Mouse (Mus musculus) yolk sac, embryonic 10.5 days (tissue): Measurements from ENCODE around the gene Cdc14a.
A peak's percentile ranks its signal among the peaks of the same experiment; 100 is the strongest.

Experiments
- DNase-seq: peaks from one replicate; pipeline ENCODE4 v3.0.0-alpha.2; 2017; ENCODE audit warnings: low spot score

The Cdc14a gene

DNA sequence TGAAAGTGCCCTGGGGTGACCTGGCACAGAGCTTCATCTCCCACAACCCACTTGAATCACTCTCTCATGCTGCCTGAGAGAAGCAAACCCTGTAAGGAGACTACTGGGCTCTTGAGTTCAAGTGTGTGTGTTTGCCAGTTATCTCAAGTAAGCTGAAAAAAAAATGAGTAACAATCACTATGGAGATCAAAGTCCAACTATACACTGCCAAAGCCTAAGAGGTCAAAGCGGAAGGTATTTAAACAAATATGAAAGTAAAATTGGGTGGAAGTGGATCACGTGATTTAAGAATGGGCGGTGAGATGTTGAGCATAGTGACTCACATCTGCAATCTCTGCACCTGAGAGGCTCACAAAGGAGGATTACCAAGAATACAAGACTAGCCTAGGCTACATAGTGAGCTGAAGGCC, 9.4 kb downstream of the Cdc14a start:
- no peak for DNase-seq

DNA sequence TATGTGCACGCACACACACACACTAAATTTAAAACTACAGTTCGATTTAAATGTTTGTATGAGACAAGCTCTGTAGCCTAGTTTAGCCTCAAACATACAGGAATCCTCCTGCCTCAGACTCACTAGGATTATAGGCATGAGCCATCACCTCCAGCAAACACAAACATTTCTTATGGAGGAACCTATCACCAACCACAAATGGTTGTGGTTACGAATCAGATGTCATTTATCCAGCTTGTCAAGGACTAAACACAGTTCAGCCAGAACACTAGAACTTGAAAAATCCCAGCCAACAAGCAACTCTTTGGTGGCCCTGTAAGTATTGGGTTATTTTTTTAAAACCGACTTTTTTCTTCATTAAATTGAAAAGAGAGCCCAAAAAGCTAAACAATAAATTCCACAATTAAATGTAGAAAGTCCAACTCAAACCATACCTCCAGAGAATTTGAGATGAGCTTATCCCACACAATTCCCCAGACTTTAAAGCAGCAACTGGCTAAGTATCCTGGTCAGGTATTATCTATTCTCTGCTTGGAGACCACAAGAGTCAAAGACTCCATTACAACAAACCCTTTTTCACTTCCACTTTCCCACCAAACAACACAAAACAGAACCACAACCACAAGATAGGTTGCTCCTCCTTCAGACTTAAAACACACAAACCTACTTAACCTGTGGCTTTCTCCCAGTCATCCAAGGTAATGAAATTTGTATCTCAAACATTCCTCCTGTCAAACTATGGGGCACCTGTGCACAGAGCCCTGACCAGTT, 10.7 kb downstream of the Cdc14a start:
- DNase-seq = no peak

DNA sequence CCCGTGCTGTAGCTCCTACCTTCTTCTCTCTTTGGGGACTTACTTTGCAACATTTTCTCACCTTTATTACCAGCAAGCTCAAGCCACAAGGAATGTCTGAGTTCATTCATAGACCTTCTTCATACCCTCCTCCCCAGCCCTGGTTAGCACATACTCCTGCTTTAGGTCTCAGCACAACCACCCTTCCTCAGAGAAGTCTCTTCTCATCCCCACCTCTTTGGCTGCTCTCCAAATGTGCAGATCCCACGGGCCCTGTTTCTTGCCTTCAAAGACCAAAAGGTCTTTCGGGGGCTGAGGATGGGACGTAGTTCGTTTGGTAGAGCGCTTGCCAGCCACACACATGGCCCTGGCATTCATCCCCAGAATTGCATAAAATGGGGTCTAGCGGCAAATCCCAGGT, 13.8 kb downstream of the Cdc14a start:
- no peak for DNase-seq

DNA sequence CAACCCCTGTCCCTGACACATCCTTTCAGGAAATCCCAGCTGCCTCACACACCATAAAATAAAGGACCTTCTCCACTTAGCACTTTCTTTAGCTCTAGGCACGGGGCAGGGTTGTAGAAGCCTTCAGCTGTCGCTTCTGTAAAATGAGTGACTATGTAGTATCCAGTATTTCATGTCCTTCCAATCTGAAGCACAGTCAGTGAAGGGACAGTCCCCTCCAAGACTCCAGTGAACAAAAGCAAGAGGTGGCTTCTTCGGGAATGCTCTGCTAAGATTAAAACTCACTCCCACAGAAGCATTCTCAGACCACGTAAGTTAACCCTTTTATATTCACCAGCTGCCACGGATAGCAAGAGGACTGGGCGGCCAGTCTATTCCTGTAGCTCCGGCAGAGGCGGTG, 14.3 kb downstream of the Cdc14a start:
- no peak for DNase-seq

DNA sequence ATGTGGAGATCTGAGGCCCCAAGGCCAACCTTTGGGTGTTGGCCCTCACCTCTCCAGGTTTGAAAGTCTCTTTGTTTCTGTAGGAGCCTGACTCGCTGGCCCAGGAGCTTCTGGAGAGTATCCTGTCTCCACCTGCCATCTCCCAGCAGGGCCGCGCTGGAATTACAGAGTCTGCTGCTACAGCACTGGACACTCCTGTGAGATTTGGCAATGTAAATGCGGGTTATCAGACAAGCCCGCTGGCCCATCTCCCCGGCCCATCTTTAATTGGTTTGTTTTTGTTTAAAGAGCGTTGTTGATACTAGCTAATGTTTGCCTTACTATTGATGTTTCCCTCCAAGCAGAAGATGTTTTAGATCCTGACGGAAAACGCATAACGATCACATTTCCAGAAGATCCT, 15.0 kb downstream of the Cdc14a start:
- DNase-seq = no peak

DNA sequence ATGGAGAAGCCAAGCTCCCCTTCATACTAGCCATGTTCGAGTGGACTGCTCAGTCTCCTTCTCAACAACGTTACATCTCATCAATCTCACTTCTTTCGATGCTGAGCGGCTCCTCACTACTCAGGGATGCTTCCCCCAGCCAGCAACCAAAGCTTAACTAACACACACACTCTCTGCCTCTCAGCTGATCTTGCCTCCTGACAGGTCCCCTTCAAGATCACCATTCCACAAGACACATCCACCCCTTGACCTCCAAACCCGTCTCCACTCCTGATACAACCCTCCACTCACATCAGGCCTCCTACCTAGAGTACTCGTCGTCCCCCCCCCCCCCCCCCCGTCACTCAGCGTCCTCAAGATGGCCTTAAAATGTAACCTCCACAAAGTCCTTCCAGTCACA, 18.3 kb downstream of the Cdc14a start:
- DNase-seq = no peak

DNA sequence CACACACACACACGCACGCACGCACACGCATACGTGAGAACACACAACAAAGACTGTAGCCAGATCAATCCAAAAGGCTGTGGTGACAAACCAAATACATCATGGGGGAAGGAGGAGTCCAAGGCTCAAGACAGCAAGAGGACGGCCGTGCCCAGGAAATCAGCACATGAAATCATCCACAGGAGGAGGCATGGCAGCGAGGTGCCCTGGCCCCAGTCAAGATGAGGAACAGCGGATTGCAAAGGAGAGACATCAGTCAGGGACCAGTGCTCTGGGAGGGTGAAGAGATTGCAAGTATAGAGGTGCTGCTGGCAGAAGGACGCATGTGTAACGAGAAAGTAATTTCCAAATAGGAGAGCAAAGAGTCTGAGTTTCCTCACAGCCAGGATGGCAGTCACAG, 22.4 kb downstream of the Cdc14a start:
- DNase-seq = no peak

DNA sequence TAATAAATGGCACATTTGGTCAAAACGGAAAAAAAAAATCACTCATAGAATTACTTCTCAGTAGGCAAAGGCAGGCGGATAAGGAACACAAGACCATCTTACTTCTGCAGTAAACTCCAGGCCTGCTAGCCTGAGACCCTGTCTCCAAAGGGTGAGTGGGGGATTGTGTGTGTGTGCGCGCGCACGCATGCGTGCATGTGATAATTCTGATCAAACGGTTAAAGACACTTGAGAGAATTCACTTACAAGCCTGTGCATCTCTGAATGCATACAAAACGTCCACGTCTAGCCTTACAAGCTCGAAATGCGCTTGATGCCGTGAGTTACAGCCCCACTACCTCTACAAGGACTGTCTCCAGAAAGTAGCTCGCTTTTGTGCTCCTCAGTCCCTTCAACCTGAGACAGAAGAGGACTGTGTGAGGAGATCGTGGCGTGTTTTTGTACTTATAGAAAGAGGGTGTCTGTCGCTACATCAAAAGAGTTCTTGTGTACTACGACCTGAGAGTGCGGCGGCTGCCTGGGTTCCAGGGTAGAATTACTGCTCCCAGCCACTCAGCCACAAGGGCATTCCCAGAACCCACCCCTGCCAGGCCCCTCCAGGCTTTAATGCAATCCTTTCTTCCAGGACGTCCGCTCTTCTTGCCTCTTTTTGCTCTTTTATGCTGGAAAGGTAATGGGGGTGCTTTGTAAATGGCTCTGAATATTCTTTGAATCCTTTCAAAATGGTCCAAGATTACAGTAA, 24.3 kb downstream of the Cdc14a start:
- DNase-seq = no peak

DNA sequence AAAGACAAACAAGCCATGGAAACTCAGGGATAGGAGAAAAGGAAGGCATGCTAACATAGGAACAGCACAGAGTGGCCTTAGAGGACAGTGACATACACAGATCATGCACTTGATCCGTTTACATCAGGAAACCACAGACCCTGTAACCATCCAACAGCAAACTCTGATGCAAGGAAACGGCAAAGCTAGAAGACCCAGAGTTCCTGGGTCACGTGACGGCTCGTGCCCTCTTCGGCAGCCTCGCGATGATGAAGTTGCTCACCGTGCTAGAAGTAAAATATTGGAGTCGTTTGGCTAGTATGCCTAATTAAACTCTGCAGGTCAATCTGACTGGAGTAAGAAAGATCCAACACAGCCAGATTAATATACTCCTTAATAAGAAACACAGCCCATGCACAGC, 25.3 kb downstream of the Cdc14a start:
- no peak for DNase-seq

DNA sequence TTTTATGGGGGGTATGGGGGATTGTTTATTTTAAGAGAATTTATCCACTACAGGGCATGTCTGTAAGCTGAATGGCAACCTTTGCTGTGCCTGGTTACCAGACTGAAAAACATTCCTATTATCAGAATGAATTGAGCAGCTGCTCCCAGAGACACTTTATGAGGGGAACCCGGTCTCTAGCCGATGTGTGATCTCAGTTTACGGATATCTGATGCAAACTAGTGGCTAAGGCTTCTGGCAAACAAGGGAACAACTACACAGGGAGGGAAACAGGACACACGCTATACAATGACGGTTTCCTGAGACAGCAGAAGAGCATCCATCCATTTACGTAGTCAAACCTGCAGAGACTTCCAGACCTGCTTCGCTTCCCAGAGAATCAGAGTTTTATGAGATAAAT, 25.9 kb downstream of the Cdc14a start:
- DNase-seq = no peak

DNA sequence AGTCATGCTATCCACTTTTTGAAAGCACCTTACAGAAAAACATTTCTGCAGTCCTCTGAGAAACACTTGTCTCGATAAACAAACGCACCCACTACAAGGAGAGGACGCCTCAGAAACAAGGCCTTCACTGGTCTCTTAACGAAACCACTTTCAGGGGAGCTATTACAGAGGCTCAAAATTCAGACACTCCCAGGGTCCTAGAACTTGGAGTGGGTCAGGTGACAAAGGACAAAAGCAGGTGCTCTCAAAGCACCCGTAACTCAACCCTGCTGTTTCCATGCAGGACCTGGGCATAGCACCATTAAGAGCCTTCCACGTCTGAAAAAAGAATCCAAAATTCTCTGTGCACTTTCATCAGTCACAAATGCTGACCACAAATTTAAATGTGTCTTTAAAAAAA, 26.5 kb downstream of the Cdc14a start:
- no peak for DNase-seq

DNA sequence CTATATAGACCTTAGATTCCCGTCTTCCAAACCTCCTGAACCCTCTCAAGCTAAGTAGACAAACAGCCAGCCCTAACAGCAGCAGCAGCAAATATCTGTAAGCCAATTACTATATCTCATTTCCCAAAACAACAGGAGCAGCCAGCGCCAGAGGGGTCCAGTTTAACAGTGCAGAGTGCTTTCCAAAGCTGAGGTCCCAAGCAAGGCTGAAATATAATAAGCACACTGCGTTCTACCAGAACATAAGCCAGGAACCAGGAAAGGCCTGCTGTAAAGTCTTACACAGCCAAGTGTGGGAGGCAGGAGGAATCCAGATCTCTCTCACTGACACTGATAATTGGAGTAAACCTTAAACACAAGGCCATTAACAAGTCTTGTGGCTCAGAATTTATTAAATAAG, 27.3 kb downstream of the Cdc14a start:
- DNase-seq = no peak

DNA sequence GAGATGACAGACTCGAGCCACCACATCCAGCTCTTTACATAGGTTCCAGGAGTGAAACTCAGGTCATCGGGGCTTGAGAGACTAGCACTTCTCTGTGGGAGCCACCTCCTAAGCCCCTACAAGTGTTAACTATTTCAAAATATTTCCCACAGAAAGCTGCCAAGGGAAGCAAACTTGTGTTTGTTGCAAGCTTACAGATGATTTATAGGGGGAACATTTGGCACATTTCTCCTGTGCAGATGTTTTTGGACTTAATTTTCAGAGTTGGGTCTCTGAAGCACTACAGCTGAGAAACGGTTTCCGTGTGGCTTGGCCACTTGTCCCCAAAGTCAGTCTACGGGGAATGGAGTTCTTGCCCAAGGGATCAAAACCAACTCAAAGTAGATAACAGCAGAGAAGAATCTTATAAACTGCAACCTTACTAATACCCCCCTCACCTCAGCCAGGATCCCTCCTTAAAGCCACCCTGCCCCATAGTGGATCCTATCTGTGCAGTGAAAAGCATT, 28.9 kb downstream of the Cdc14a start:
- no peak for DNase-seq

DNA sequence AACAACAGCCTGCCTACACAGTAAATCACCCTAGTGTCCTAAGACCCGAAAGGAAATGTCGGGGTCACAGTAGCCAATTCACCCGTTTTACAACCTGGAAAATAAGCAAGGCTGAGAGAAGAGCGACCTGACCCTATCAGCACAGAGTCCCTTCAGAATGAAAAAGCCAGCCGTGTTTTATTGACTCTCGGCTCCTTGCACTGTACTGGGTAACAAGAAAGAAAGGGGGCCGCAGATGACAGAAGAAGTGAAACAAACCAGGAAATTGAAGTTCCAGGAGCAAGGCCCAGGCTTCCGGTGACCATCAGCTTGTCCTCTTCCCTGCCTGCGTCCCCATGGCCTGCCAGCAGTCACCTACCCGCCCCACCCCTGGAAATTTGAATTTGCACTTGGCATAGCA, 32.4 kb downstream of the Cdc14a start:
- no peak for DNase-seq

DNA sequence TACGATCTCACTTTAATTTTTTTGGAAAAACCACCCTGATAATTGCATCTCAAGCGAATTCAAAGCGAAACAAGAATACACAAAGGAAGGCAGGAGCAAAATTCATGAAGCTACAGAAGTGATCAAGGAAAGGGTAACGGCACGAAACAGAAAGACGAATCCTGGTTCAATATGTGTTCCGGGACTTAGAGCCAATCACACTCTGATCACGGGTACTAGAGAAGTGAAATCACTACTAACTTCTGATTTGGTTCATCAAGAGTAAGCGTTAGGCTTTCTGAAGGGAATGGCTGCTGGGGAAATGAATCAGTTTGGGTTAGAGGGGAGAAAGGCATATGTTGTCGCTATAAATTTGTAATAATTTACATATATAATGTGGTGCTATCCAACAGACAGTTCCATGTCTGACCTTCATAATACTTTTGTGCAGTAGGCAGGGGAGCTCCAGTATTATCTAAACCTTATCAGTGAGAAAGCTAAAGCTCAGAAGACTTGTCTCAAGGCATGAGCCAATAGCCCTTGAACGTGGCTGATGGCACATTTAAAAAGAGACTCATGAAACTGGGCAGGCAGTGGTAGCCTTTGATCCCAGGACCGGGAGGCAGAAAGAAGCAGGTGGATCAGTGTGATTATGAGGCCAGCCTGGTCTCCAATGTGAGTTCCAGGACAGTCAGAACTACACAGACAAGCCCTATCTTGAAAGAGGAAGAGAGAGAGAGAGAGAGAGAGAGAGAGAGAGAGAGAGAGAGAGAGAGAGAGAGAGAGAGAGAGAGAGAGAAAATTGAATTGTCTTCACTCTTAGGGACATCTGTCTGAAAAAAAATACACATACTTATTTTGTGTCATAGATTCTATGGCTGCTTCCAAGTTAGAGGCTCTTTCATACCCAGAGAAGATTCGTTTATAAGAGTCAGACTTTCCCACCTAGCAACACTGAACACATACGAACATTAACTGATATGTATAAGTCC, 34.0 kb downstream of the Cdc14a start:
- DNase-seq = no peak

DNA sequence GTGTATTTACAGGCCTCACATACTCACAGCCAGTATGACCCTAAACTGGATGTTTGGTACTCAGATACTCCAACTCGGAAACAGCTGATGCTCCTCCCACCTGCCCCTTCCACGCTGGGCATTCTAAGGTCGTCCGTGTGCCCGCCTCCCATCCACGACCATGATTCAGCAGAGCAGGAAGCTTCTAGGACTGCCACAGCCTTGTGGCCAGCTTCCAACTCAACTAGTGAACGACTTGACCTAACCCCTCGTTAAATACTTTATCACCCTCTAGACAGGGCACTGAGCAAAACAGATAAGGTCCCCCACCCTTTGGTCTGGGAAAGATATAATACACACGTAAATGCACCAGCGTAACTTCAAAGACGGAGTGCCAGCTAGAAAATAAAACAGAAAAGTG, 35.0 kb downstream of the Cdc14a start:
- DNase-seq = peak; percentile 13

DNA sequence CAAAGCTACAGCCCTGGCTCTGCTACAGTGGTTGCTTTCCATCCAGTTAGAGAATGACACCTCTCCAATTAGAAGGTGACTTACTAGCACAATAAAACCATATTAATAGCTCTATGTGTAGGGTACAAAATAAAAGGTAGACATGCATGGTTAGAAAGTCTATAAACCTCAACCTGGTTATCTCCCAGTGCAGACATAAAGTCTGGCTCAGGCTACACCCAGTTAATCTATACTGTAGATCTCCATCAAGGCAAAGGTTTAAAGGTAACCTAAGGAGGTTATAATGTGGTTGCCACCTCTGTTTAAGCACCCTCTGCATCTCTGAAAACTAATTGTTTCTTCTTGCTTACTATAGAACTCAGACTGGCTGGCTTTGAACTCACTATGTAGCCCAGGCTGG, 36.9 kb downstream of the Cdc14a start:
- no peak for DNase-seq

DNA sequence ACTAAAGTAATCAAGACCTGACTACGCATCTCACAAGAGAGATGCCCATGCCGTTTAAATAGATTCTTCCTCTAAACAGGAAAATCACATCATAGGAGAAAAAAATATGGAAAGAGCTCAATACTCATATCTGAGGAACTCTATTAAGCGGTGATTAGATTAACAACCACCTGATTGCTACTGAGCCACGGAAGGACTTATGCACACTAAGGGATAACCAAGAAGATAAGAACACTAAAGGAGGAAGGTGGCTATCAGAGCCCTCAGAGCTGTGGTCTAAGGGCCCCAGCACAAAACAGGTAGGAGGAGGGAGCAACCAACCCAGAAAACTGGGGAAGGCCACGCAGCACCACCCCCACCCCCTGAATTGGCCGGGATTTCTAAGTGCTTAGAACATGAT, 37.5 kb downstream of the Cdc14a start:
- no peak for DNase-seq

DNA sequence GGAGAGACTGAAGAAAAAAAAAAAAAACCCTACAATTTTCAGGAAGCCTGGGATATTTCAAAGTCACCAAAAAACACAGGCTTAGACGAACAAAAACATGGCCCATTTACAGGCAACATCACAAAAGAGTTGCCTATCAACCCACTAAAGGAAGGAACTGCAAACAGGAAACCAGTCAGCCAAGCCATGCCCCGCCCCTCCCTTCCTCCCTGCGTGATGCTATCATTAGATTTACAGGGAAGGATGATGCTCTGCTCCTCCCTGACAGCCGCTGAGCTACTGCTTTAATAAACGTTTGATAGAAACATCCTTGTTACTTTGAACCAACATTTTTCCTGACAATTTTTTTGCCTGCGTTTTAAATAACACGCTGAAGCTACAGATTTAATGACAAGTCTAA, 39.5 kb downstream of the Cdc14a start:
- no peak for DNase-seq

DNA sequence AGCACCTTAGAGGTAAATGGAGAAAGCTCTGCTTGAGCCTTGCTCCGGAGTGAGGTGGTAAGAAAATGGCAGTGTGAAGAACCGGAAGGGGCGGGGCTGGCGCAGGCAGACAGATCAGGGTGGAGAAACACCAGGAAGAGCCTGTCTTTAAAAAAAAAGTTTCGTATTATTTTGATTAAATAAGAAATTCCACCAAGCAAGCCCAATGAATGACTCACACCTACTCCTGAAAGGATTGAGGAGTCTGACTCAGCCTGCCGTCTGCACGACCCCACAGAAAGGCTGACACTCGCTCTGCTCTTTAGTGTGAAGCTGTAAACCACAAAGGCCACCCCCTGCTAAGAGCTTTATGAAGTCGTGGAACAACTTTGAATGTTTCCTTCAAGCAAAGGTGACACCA, 43.5 kb downstream of the Cdc14a start:
- no peak for DNase-seq

DNA sequence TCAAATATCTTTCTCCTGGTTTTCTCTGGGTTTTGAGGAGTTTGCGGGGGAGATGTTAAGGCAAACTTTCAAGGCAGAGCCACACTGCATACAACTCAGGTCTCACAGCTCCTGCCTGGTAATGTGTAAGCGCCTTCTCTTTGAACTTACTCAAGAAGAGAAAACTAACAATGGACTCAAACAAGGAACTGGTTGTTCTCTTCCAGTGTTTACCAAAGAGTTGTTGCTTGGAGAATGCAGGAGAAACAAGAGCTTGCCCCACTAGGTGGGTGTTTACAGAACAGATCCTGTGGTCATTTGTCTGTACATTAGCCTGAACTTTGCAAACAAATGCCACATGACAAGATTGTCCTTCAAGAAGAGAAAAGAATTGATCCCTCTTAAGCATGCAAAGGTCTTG, 48.4 kb downstream of the Cdc14a start:
- peak; percentile 59 for DNase-seq

DNA sequence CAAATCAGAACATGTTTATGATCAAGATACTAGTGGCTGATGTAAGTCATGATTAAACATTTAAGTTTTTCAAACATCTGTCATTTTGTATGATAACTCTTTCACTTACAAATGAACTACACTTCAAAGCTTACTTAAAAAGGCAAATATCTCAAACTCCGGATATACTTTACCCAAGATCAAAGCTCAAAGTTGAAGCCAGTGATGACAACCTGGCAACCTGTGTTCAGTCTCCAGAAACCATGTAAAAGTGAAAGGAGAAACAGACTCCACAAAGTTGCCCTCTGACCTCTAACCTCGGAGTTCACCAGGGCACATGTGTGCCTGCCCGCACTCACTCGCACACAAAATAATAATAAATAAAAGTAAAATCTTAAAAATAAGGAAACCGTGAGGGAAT, 49.3 kb downstream of the Cdc14a start:
- no peak for DNase-seq
